Mouse (Mus musculus): Measurements from ENCODE around the gene Mcm2. TPM values are rescaled to one million over a fixed set of nuclear protein-coding genes. Genes with fewer than 3 reads are reported as not detected.

Gene Mcm2
- 53.9 and 60.2 TPM in 2 replicates for total RNA-seq (2021)
- long read RNA-seq, experiment 1, transcript Mcm2-201 (16 exons, 3,371 nt): major isoform, 125 of 177 reads
- long read RNA-seq, experiment 1, partial matches to known transcripts: 43 of 177 reads
- long read RNA-seq, experiment 1, other reads (novel, unspliced or antisense): 9 of 177 reads
- long read RNA-seq, experiment 2, transcript Mcm2-201 (16 exons, 3,371 nt): major isoform, 98 of 137 reads
- long read RNA-seq, experiment 2, partial matches to known transcripts: 28 of 137 reads
- long read RNA-seq, experiment 2, other reads (novel, unspliced or antisense): 11 of 137 reads

- peak; percentile 97 for DNase-seq
Measured at GRCm38 (mm10) chr6:88898534-88899048, at the start of gene Mcm2. Mcm2 (minus strand) TSS chr6:88898780.

GRCm38 (mm10) chr6:88947771-88948170 lies 49.2 kb upstream of the Mcm2 start:
- no peak for DNase-seq

- DNase-seq: no peak
Measured at GRCm38 (mm10) chr6:88946442-88946841, 47.9 kb upstream of the Mcm2 start.

- DNase-seq: no peak
Measured at GRCm38 (mm10) chr6:88943666-88944065, 45.1 kb upstream of the Mcm2 start.

GRCm38 (mm10) chr6:88942595-88942994 lies 44.0 kb upstream of the Mcm2 start:
- DNase-seq: no peak

GRCm38 (mm10) chr6:88941628-88942027 lies 43.0 kb upstream of the Mcm2 start:
- DNase-seq: no peak

GRCm38 (mm10) chr6:88940090-88940916 lies 41.7 kb upstream of the Mcm2 start:
- DNase-seq: no peak

- DNase-seq: peak; percentile 40
Measured at GRCm38 (mm10) chr6:88939281-88940089, 40.9 kb upstream of the Mcm2 start.

GRCm38 (mm10) chr6:88938664-88939055 lies 40.1 kb upstream of the Mcm2 start:
- no peak for DNase-seq

- no peak for DNase-seq
Measured at GRCm38 (mm10) chr6:88937971-88938663, 39.5 kb upstream of the Mcm2 start.

- DNase-seq: no peak
Measured at GRCm38 (mm10) chr6:88937214-88937549, 38.6 kb upstream of the Mcm2 start.

- DNase-seq: no peak
Measured at GRCm38 (mm10) chr6:88936342-88937213, 38.0 kb upstream of the Mcm2 start.

- DNase-seq: peak; percentile 72
Measured at GRCm38 (mm10) chr6:88935735-88936276, 37.2 kb upstream of the Mcm2 start.

GRCm38 (mm10) chr6:88934816-88935215 lies 36.2 kb upstream of the Mcm2 start:
- DNase-seq: no peak

GRCm38 (mm10) chr6:88934132-88934531 lies 35.6 kb upstream of the Mcm2 start:
- no peak for DNase-seq

- no peak for DNase-seq
Measured at GRCm38 (mm10) chr6:88931449-88931848, 32.9 kb upstream of the Mcm2 start.

GRCm38 (mm10) chr6:88930049-88930448 lies 31.5 kb upstream of the Mcm2 start:
- DNase-seq: peak; percentile 10

- peak; percentile 3 for DNase-seq
Measured at GRCm38 (mm10) chr6:88929451-88929850, 30.9 kb upstream of the Mcm2 start.

GRCm38 (mm10) chr6:88928576-88928975 lies 30.0 kb upstream of the Mcm2 start:
- peak; percentile 80 for DNase-seq

- peak; percentile 9 for DNase-seq
Measured at GRCm38 (mm10) chr6:88928026-88928425, 29.4 kb upstream of the Mcm2 start.

- peak; percentile 87 for DNase-seq
Measured at GRCm38 (mm10) chr6:88927595-88927994, 29.0 kb upstream of the Mcm2 start.
